In genomic region chr16:25176870-25177269, GRCm38 (mm10) we compare ENCODE assay signal across 24 mouse cellular contexts.
"Had no signal": no experiment of that assay in that cellular context is flagged by ENCODE, and none has a peak within 500 bp of the region (broad histone marks: within the 10 kb centered on the region; RNA-seq: fewer than 3 reads in every experiment).

No protein-coding gene starts in this region.

- H3K4me2 ChIP-seq: heart, embryonic 12.5 days; hindbrain, embryonic 12.5 days; hindbrain, embryonic 14.5 days; intestine, embryonic 15.5 days; limb, embryonic 12.5 days had no signal

- H3K27ac ChIP-seq: heart, embryonic 10.5 days; hindbrain, embryonic 10.5 days; hindbrain, embryonic 12.5 days; hindbrain, embryonic 14.5 days; intestine, embryonic 15.5 days; layer of hippocampus, adult 2 months; left cerebral cortex, adult 2 months; limb, embryonic 10.5 days; limb, embryonic 12.5 days had no signal

- H3K4me3 ChIP-seq: heart, embryonic 10.5 days; heart, embryonic 12.5 days; hindbrain, embryonic 10.5 days; hindbrain, embryonic 12.5 days; intestine, embryonic 15.5 days; layer of hippocampus, adult 2 months; left cerebral cortex, adult 2 months; limb, embryonic 10.5 days; limb, embryonic 12.5 days had no signal

- H3K9me3 ChIP-seq: heart, embryonic 10.5 days; heart, embryonic 12.5 days; hindbrain, embryonic 10.5 days; hindbrain, embryonic 12.5 days; intestine, embryonic 15.5 days; limb, embryonic 10.5 days; limb, embryonic 12.5 days had no signal

- ATAC-seq: hindbrain, embryonic 16.5 days; inflammation-experienced regulatory T-cells, adult 6 months; intestine, embryonic 15.5 days; intestine, postnatal 0 days had no signal

- H3K9ac ChIP-seq: heart, embryonic 12.5 days; hindbrain, embryonic 12.5 days; hindbrain, embryonic 14.5 days; intestine, embryonic 15.5 days; limb, embryonic 12.5 days had no signal

- H3K27me3 ChIP-seq: heart, embryonic 12.5 days; hindbrain, embryonic 12.5 days; intestine, embryonic 15.5 days; limb, embryonic 12.5 days had no signal

- H3K4me1 ChIP-seq: heart, embryonic 10.5 days; hindbrain, embryonic 10.5 days; hindbrain, embryonic 12.5 days; intestine, embryonic 15.5 days; limb, embryonic 10.5 days; limb, embryonic 12.5 days had no signal

- DNase-seq: gastrocnemius, postnatal 14 days; gastrocnemius, postnatal 36 days; heart, adult 18-20 months; heart, postnatal 10 days; heart, postnatal 4 days; kidney, adult 18-20 months; kidney, adult 8-10 months; kidney, postnatal 10 days; kidney, postnatal 25 days; kidney, postnatal 4 days; liver had no signal

- H3K36me3 ChIP-seq: heart, embryonic 10.5 days; heart, embryonic 12.5 days; hindbrain, embryonic 10.5 days; hindbrain, embryonic 12.5 days; intestine, embryonic 15.5 days; limb, embryonic 10.5 days; limb, embryonic 12.5 days had no signal
